Mouse (Mus musculus): ENCODE measurements around the gene Rnf215. TPM values are rescaled to one million over a fixed set of nuclear protein-coding genes. Genes with fewer than 3 reads are reported as not detected.

Gene Rnf215
- polyA plus RNA-seq, 1 experiment from 2014 or later = 19.6 TPM

DNA sequence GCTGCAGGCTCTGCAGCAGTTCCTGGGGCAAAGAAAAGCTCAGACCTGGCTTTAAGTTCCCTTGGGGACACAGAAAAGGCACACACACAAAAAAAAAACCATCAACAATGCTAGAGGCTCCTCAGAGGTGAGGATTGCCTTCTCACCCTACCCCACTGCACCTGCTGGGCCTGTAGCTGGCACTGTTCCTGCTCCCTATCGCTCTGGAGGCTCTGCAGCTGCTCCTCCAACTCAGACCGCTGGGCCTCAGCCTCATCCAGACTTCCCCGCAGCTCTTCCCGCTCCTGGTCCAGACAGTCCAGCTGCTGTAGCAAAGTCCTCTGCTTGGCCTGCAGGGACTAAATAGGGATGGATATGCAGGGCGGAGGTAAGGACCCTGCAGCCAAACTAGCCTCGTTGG, 11.4 kb downstream of the Rnf215 start:
- DNase-seq (ENCODE audit: low spot score) (no peak), ATAC-seq (ENCODE audit: low FRiP score, low TSS enrichment) (no peak)
- peaks cover 10% of the 10 kb centered on the region for H3K36me3 ChIP-seq (ENCODE audit: control insufficient read depth, insufficient read depth, low read length)
- no peaks in the 10 kb centered on the region for H3K4me1 ChIP-seq (replicated peaks; ENCODE audit: control insufficient read depth, insufficient read depth)
- TF ChIP-seq EP300 (optimal IDR thresholded peaks at IDR 0.05) = no peak
- no peak overlapping the region for H3K9ac ChIP-seq (ENCODE audit: low read length)
- H3K27ac ChIP-seq (replicated peaks) = no peak overlapping the region
- H3K27me3 ChIP-seq (ENCODE audit: control insufficient read depth, insufficient read depth, low read length) = no peaks in the 10 kb centered on the region
- 63% methylated on average over 6 of the region's 6 CpGs for WGBS
- H3K4me3 ChIP-seq (ENCODE audit: low read depth, low read length) = no peak overlapping the region
- no peaks in the 10 kb centered on the region for H3K9me3 ChIP-seq (ENCODE audit: control insufficient read depth, low read length)
- H3K4me2 ChIP-seq (replicated peaks; ENCODE audit: low read depth) = no peak overlapping the region

DNA sequence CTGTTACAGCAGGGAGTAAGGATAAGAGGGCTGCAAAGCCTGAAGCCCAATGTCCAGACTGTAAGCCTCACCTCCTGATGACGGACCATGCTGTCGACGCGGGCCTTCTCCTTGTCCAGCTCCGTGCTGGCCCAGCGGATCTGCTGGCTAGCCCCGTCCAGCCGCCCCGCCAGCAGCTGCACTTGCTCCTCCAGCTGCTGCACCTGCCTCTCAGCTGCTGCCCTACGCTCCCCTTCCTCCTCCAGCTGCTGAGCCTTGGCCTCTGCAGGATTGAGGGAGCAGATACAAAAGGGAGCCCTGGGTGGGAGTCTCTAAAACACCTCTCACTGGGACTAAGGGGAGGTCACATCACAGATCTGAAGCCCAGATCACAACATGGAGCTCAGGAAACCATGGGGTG, 12.1 kb downstream of the Rnf215 start:
- H3K36me3 ChIP-seq (ENCODE audit: control insufficient read depth, insufficient read depth, low read length) = peaks cover 10% of the 10 kb centered on the region; the same call in 1 of the 2 replicates
- no peaks in the 10 kb centered on the region for H3K27me3 ChIP-seq (ENCODE audit: control insufficient read depth, insufficient read depth, low read length)
- H3K4me1 ChIP-seq (replicated peaks; ENCODE audit: control insufficient read depth, insufficient read depth) = no peaks in the 10 kb centered on the region
- no peak for TF ChIP-seq CTCF (IDR thresholded peaks at IDR 0.05; ENCODE audit: low read depth)
- no peak for TF ChIP-seq EP300 (optimal IDR thresholded peaks at IDR 0.05)
- ATAC-seq (ENCODE audit: low FRiP score, low TSS enrichment) (no peak), DNase-seq (ENCODE audit: low spot score) (no peak)
- 89% methylated on average over 10 of the region's 10 CpGs for WGBS
- no peak overlapping the region for H3K9ac ChIP-seq (ENCODE audit: low read length)
- no peak overlapping the region for H3K4me3 ChIP-seq (ENCODE audit: low read depth, low read length)
- no peak overlapping the region for H3K27ac ChIP-seq (replicated peaks)
- no peak overlapping the region for H3K4me2 ChIP-seq (replicated peaks; ENCODE audit: low read depth)
- no peaks in the 10 kb centered on the region for H3K9me3 ChIP-seq (ENCODE audit: control insufficient read depth, low read length)

DNA sequence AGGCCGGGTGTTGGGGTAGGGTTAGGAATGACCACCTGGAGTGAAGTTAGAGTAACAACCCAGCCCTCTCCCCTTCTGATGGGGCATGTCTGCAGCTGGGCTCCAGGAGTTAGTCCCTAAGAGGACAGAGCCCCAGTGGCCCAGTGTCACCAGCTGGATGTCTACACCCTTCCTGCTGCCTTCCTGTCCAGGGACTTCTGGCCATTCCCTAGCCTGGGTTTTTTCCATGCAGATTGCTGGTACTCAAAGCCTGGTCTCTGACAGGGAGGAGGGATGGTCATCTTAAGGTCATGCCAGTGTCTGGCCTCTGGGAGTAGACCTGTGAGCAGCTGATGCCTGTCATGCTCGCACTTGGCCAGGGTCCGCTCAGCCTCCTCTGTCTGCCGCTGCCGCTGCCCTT, 13.1 kb downstream of the Rnf215 start:
- ATAC-seq (ENCODE audit: low FRiP score, low TSS enrichment) (no peak), DNase-seq (ENCODE audit: low spot score) (no peak)
- Histone ChIP-seq H3K36me3 (ENCODE audit: control insufficient read depth, insufficient read depth, low read length) (peaks cover 5% of the 10 kb centered on the region; the same call in 1 of the 2 replicates), H3K9ac (ENCODE audit: low read length) (no peak overlapping the region), H3K4me3 (ENCODE audit: low read depth, low read length) (no peak overlapping the region), H3K27ac (replicated peaks) (no peak overlapping the region), H3K4me1 (replicated peaks; ENCODE audit: control insufficient read depth, insufficient read depth) (no peaks in the 10 kb centered on the region), H3K27me3 (ENCODE audit: control insufficient read depth, insufficient read depth, low read length) (no peaks in the 10 kb centered on the region), H3K9me3 (ENCODE audit: control insufficient read depth, low read length) (no peaks in the 10 kb centered on the region), H3K4me2 (replicated peaks; ENCODE audit: low read depth) (no peak overlapping the region)
- TF ChIP-seq CTCF (IDR thresholded peaks at IDR 0.05; ENCODE audit: low read depth) (no peak), EP300 (optimal IDR thresholded peaks at IDR 0.05) (no peak)
- WGBS = 82% methylated on average over 5 of the region's 5 CpGs

DNA sequence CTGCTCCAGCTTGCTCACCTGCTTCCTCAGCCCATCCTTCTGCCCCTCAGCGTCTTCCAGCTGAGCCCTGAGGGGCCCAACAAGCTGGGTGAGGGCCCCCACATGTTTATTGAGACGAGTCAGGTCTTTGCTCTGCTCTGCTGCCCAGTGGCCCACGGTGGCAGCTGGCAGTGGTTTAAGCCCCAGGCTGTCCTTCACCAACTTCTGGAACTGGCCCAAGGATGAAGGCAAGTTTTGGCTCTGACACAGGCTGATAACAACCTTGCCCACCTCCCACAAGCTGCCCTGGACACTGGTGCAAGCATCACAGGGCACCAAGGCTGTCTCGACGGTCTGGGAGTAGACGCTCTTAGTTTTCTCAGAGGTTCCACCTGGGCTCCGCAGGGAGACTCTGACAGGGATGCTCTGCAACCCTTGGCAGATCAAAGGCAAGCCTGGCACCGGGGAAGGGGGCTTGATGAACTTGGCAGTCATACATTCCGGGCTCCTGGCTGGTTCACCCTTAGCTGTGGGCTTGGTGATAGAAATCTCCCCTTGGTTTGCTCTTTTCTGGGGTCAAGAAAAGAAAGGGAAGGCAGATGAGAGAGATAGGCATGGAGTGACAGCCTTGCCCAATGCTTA, 13.6 kb downstream of the Rnf215 start:
- Histone ChIP-seq H3K9ac (ENCODE audit: low read length) (no peak overlapping the region), H3K4me1 (replicated peaks; ENCODE audit: control insufficient read depth, insufficient read depth) (no peaks in the 10 kb centered on the region), H3K4me2 (replicated peaks; ENCODE audit: low read depth) (no peak overlapping the region), H3K9me3 (ENCODE audit: control insufficient read depth, low read length) (no peaks in the 10 kb centered on the region), H3K27ac (replicated peaks) (no peak overlapping the region), H3K36me3 (ENCODE audit: control insufficient read depth, insufficient read depth, low read length) (no peaks in the 10 kb centered on the region; the same call in 1 of the 2 replicates), H3K4me3 (ENCODE audit: low read depth, low read length) (no peak overlapping the region), H3K27me3 (ENCODE audit: control insufficient read depth, insufficient read depth, low read length) (no peaks in the 10 kb centered on the region)
- 83% methylated on average over 9 of the region's 9 CpGs for WGBS
- DNase-seq (ENCODE audit: low spot score) (no peak), ATAC-seq (ENCODE audit: low FRiP score, low TSS enrichment) (no peak)
- TF ChIP-seq EP300 (optimal IDR thresholded peaks at IDR 0.05) = no peak
- no peak for TF ChIP-seq CTCF (IDR thresholded peaks at IDR 0.05; ENCODE audit: low read depth)

DNA sequence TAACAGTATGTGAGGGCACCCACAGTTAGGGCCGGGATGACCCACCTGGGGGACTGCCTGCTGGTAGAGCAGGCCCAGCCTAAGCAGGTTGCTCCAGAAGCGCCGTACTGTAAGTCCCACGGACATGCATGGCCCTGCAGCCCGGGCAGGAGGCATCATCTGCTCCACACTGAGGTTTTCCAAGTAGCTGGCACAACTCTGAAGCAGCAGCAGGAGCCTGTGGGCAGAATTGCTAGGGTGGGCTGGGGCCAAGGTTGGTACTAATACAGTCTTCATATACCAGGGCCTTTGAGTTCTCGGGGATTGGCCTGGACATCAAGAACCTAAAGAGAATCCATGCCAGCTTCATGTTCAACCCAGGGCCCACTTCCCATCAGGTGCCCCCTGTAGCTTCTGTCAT, 14.9 kb downstream of the Rnf215 start:
- no peak overlapping the region for H3K27ac ChIP-seq (replicated peaks)
- no peak for ATAC-seq (ENCODE audit: low FRiP score, low TSS enrichment)
- no peak overlapping the region for H3K4me3 ChIP-seq (ENCODE audit: low read depth, low read length)
- TF ChIP-seq EP300 (optimal IDR thresholded peaks at IDR 0.05) = no peak
- no peak for TF ChIP-seq CTCF (IDR thresholded peaks at IDR 0.05; ENCODE audit: low read depth)
- no peaks in the 10 kb centered on the region for H3K27me3 ChIP-seq (ENCODE audit: control insufficient read depth, insufficient read depth, low read length)
- 93% methylated on average over 6 of the region's 6 CpGs for WGBS
- H3K4me1 ChIP-seq (replicated peaks; ENCODE audit: control insufficient read depth, insufficient read depth) = no peaks in the 10 kb centered on the region
- H3K4me2 ChIP-seq (replicated peaks; ENCODE audit: low read depth) = no peak overlapping the region
- no peak overlapping the region for H3K9ac ChIP-seq (ENCODE audit: low read length)
- no peaks in the 10 kb centered on the region; the same call in 1 of the 2 replicates for H3K36me3 ChIP-seq (ENCODE audit: control insufficient read depth, insufficient read depth, low read length)
- H3K9me3 ChIP-seq (ENCODE audit: control insufficient read depth, low read length) = no peaks in the 10 kb centered on the region
- no peak for DNase-seq (ENCODE audit: low spot score)

- ATAC-seq (ENCODE audit: low FRiP score, low TSS enrichment) (no peak), DNase-seq (ENCODE audit: low spot score) (no peak)
- 90% methylated on average over 7 of the region's 7 CpGs for WGBS
Observed at GRCm38 (mm10) chr11:4153694-4154093, 18.7 kb downstream of the Rnf215 start.

More at GRCm38 (mm10) chr11:4153694-4154093, 18.7 kb downstream of the Rnf215 start:
- Histone ChIP-seq H3K27ac (replicated peaks) (no peak overlapping the region), H3K27me3 (ENCODE audit: control insufficient read depth, insufficient read depth, low read length) (no peaks in the 10 kb centered on the region), H3K4me3 (ENCODE audit: low read depth, low read length) (no peak overlapping the region), H3K4me2 (replicated peaks; ENCODE audit: low read depth) (no peak overlapping the region), H3K36me3 (ENCODE audit: control insufficient read depth, insufficient read depth, low read length) (no peaks in the 10 kb centered on the region), H3K4me1 (replicated peaks; ENCODE audit: control insufficient read depth, insufficient read depth) (no peaks in the 10 kb centered on the region), H3K9me3 (ENCODE audit: control insufficient read depth, low read length) (no peaks in the 10 kb centered on the region), H3K9ac (ENCODE audit: low read length) (no peak overlapping the region)
- no peak for TF ChIP-seq EP300 (optimal IDR thresholded peaks at IDR 0.05)
- TF ChIP-seq CTCF (IDR thresholded peaks at IDR 0.05; ENCODE audit: low read depth) = no peak

All from stomach, postnatal 0 days (tissue).